Mouse (Mus musculus): Measurements from ENCODE around the gene Dock10.

- TF ChIP-seq POLR2A (IDR thresholded peaks at IDR 0.05; ENCODE audit: insufficient read depth, low read depth, low read length) (no peak), CTCF (IDR thresholded peaks at IDR 0.05) (no peak)
Measured at GRCm38 (mm10) chr1:80637214-80637705, 121.1 kb downstream of the Dock10 start.

All from heart, adult 2 months (tissue).